Mouse (Mus musculus): ENCODE results near the gene Hmox2. TPM values are rescaled to one million over a fixed set of nuclear protein-coding genes. Genes with fewer than 3 reads are reported as not detected.

Hmox2 gene
- total RNA-seq, 2 experiments from 2014 or later: 70.5 to 71.1 TPM

DNA sequence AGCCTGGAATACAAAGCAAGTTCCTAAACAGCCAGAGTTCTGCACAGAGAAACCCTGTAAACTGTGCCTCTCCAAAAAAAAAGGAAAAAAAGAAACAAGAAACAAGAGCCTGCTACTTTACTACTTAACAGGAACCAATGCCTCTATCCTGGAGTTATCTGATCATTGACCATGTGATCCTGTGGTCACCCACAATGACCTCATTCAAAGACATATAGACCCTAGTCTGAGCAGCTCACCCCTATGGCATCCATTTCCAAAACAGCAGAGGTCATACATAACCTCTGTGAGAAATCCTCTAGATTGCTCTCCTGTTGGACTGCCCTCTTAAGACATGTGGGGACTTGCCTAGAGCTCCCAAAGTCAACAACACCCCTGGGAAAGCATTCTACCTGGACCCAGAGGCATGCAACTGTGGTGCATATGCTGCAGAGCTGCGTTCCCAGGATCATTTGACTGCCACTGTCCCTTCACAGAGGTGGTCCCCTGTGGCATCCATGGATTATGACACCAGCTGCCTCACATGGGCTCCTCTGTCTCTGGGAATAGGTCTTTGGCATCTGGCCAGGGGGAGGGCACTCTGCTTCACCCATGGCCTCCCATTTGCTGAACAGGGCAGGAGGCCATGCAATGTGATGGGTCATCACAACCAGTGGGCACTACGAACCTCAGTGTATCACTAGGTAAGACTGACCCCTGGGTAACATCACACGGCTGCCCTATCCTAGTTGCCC lies 51.2 kb downstream of the Hmox2 start:
- DNase-seq: peak; percentile 13 to 26
- intact Hi-C loops (cut with DNase I): no loop called here

DNA sequence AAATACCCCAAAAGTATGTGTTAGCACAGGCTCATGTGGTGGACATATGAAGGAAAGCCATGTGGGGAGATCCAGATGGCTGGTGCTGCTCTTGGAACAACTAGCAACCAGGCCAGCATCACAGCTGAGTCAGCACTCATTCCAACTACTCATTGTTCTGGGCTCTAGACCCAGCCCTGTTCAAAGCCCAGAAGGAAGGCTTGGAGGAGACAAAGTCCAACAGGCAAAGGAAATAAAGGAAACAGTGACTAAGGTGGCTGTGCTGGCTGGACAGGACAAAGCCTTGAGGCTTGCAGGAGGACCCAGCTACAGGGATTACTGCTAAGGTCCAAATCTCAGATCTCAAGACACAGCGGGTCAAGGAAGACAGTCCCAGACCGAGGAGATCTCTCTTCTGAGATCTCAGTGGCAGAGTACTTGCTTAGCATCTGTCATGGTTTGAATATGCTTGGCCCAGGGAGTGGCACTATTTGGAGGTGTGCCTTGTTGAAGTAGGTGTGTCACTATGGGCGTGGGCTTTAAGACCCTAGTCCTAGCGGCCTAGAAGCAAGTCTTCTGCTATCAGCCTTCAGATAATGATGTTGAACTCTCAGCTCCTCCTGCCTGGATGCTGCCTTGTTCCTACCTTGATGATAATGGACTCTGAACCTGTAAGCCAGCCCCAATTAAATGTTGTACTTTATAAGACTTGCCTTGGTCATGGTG lies 51.9 kb downstream of the Hmox2 start:
- DNase-seq: no peak
- intact Hi-C loops (cut with DNase I): no loop called here

DNA sequence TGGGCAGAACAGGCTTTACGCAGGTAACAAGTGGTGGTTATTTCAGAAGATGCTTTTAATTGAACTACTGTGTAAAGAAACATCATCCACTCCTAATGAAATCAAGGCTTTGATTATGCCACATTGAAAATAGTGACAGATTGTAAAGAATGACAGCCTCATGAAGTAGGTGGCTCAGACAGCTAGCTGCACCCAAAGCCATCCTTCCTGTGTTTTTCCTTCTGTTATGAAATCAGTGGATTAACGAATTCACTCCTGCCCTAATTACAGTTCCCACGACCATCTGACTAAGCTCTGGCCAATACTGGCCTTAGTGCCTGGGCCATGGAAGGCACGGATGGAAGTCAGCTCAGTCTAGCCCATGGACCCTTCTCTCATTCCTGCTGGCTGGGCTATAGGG lies 52.8 kb downstream of the Hmox2 start:
- DNase-seq: no peak

DNA sequence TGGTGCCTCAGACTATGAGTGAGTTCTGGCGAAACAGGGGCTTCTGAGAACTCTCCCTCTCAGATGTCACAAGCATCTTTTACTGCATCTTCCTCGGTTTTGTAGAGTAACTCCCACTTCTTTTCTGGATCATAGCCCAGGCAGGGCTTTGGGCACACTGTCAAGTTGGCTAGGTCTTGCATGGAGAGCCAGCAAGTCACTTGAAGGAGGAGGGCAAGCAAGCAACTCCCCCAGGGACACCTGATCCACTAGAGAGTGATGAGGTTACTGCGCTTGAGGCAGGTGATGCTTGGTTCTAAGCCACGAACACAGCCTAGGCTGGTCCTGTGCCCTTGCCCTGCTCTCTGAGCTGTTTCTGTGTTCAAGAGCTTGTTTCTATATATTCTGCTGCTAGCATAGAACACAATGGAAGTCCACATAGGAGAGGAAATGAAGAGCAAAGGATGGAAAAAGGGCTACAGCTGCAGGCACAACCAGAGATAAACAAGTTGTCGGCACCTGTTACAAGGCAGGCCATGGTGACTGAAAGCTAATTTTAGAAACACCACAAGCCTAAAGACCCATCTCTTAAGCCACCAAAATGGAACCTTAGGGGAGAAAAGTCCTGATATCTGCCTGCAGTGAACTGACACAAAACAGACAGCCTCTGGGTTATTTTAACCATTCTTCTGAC lies 55.5 kb downstream of the Hmox2 start:
- intact Hi-C loops (cut with DNase I): no loop called here
- DNase-seq: peak; percentile 55 to 77

More for the DNA sequence above, 52.8 kb downstream of the Hmox2 start:
- intact Hi-C loops (cut with DNase I): no loop called here

DNA sequence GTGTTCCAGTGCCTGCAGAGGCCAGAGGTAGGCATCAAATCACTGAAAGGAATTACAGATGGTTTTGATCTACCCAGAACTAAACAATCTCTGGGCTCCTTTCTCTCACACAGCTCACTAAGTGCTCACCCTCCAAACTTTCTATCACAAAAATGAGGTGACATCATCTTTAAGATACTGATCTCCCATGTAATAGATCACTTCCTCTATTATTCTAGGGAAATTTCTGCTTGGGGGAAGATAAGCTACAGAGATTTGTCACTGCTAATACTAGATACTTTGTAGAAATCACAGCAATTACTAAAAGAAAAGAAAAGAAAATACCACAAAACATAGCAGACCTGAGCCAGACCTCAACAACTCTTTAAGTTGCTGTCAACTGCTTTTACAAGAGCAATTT lies 56.4 kb downstream of the Hmox2 start:
- intact Hi-C loops (cut with DNase I): no loop called here
- DNase-seq: no peak

DNA sequence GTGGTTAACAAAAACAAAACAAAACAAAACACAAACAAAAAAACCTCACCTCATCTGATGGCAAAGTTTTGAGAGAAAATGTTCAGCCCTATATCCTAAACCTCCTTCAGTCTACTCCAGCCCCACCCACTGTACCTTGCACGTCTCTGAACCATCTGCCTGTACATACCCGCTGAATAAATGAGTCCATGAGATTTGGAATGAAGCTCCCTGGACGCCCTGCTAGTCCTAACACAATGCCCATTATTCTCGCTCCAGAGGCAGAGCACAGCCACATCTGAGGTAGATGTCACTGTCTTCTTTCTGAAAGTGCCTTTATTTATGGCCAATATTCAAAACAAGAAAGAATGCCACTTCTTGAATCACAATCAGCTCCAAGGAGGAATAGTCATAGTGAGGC lies 59.5 kb downstream of the Hmox2 start:
- intact Hi-C loops (cut with DNase I): loop anchor here (5.0 kb wide), 2 partner anchors 98 to 127 kb away; no protein-coding TSS in a partner anchor
- no peak for DNase-seq

GRCm38 (mm10) chr16:4788176-4788575 lies 62.0 kb downstream of the Hmox2 start:
- intact Hi-C loops (cut with DNase I): loop anchor here (5.0 kb wide), 2 partner anchors 101 to 124 kb away; no protein-coding TSS in a partner anchor
- no peak for DNase-seq

GRCm38 (mm10) chr16:4789311-4789768 lies 63.2 kb downstream of the Hmox2 start:
- no peak for DNase-seq
- intact Hi-C loops (cut with DNase I): loop anchor here (5.0 kb wide), 2 partner anchors 102 to 123 kb away; no protein-coding TSS in a partner anchor

DNA sequence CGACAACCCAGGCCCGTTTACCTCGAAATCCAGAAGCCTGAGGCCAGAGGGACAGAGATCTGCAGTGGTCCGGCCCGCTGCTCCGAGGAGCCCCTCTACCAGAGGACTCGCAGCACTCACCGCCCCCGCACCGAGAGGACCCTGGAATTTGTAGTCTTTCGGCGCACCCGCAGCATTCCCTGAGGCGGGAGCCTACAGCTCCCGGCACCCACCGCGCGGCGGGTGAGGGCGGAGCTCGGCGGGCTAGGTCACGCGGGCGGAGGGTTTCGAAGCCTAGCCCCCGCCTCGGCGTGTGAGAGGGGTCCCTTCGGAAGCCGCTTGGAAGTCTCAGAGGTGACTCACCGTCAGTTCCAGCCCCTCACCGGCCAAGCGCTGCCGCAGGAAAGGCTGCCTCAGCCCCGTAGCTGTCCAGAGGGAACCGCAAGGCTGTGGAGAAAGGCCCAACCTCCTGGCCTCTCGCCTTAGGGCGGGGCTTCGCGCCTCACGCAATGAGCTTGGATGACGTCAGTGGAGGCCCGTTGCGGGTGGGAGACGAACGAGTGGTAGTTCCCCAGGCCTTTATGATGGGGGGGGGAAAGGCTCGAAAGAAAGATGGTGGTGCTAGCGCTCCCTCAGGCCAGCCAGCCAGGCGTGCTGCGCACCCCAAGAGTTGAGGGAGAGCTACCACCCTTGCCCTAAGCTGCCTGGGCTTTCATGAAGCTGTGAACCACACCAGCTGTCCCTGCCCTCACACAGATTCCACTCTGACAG lies 63.8 kb downstream of the Hmox2 start, which contains the start of gene Cdip1:
Cdip1 (minus strand) TSS at position 483 of the 750 bp plus-strand sequence.
- intact Hi-C loops (cut with DNase I): loop anchor here (2.0 to 5.0 kb wide), 5 partner anchors 27 to 158 kb away; partner anchors contain the start of gene Nmral1
- peak; percentile 94 for DNase-seq

GRCm38 (mm10) chr16:4791332-4791731 lies 65.2 kb downstream of the Hmox2 start:
- no peak for DNase-seq
- intact Hi-C loops (cut with DNase I): loop anchor here (2.0 to 5.0 kb wide), 3 partner anchors 29 to 159 kb away; partner anchors contain the start of gene Nmral1

- intact Hi-C loops (cut with DNase I): no loop called here
- DNase-seq: no peak
These were observed 70.5 kb downstream of the Hmox2 start for GRCm38 (mm10) chr16:4796631-4797030.

Other genes with a start within 250 kb of the Hmox2 start
- 1,000 to 10,000 TPM; 1,039 to 1,112 TPM for gene Srl, start 184.5 kb upstream of the Hmox2 start, total RNA-seq (2021)
- gene Tfap4, start 166.5 kb upstream of the Hmox2 start, total RNA-seq (2021): 1 to 10 TPM; 3.0 to 3.1 TPM
- 10 to 100 TPM; 20.8 to 23.0 TPM for gene Glis2, start 131.6 kb upstream of the Hmox2 start, total RNA-seq (2021)
- 100 to 1,000 TPM; 119 to 137 TPM for gene Pam16, start 101.4 kb upstream of the Hmox2 start, total RNA-seq (2021)
- gene Vasn, start 86.4 kb upstream of the Hmox2 start, total RNA-seq (2021): 10 to 100 TPM; 12.1 to 14.7 TPM
- gene Dnaja3, start 86.4 kb upstream of the Hmox2 start, total RNA-seq (2021): 100 to 1,000 TPM; 121 to 123 TPM
- 10 to 100 TPM; 20.6 to 20.7 TPM for gene Coro7, start 46.6 kb upstream of the Hmox2 start, total RNA-seq (2021)
- 1 to 10 TPM; 3.2 to 4.5 TPM for gene Nmral1, start 7.0 kb upstream of the Hmox2 start, total RNA-seq (2021)
- 10 to 100 TPM; 78.8 to 81.3 TPM for gene Cdip1, start 63.9 kb downstream of the Hmox2 start, total RNA-seq (2021)
- under 1 TPM in 1 of 2 experiments, not detected in 1; 0.14 TPM for gene 4930562C15Rik, start 109.1 kb downstream of the Hmox2 start, total RNA-seq (2021)
- 10 to 100 TPM; 21.3 to 23.1 TPM for gene Ubald1, start 154.0 kb downstream of the Hmox2 start, total RNA-seq (2021)
- 100 to 1,000 TPM; 151 to 161 TPM for gene Mgrn1, start 159.9 kb downstream of the Hmox2 start, total RNA-seq (2021)
- 10 to 100 TPM; 31.4 to 32.3 TPM for gene Nudt16l1, start 212.4 kb downstream of the Hmox2 start, total RNA-seq (2021)
- 10 to 100 TPM; 15.3 to 16.3 TPM for gene Anks3, start 237.8 kb downstream of the Hmox2 start, total RNA-seq (2021)

Measured in heart, postnatal 14 days (tissue).